Mouse (Mus musculus) v-Abl transformed pro-B cells (cell line): ENCODE data around the gene Hectd2.

Experiments used
- in situ Hi-C, 2 experiments: fragments of 400-800 bp; cut with MboI; formaldehyde crosslinking; loops; one replicate each; pipeline ENCODE4 v1.15.1; 2025; ENCODE audit not compliant: unreplicated experiment in 2 of 2

Hectd2 gene

DNA sequence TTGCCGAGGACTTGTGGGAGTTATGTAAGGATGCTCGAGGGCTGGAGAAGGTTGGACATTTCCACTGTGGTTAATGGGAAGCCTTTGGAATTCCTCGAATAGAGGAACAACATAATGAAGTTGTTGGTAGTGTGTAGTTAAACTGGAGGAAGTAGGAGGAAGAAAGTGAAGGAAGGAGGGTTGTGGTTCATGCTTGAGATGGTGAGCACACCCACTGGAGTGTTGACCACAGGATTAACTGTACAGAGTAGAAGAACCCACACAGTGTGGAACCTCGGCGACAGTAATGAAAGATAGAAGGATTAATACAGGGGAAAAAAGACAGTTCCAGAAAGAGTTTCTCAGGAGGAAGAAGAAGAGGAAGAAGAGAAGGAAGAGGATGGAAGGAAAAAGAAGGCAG is 4.9 kb downstream of the Hectd2 start:
- in situ Hi-C loops = no loop called here

DNA sequence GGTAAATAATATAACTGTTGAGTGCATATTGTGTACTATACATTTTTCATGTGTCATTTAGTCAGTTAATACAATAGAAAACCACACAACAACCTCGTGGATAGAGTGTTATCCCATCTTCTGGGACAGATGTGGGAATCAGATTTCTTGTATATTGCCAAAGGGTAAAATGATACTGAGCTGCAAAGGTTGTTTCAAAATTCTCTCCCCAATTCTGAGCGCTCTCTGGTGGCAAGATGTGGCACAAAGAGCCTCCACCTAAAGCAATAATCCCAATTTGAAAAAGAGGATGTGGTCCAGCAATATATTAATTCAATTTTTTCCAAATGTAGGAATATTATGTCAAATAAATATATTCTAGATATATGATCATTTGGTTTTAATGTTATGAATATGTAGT is 5.7 kb downstream of the Hectd2 start:
- in situ Hi-C loops = no loop called here

DNA sequence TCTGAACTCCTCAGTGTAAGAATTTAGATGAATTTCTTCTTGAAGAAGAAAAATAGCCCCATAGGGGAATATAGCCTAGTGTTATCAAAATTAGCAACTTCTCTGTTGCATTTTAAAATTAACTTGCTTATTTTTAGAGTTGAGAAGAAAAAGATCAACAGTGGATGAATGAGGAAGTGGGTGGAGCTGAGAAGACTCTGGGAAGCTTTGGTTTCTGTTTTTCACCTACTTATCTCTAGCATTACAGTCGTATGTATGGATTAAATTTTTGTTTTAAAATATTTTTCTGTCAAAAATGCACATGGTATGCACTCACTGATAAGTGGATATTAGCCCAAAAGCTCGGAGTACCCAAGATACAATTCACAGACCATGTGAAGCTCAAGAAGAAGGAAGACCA is 6.7 kb downstream of the Hectd2 start:
- in situ Hi-C loops = no loop called here

DNA sequence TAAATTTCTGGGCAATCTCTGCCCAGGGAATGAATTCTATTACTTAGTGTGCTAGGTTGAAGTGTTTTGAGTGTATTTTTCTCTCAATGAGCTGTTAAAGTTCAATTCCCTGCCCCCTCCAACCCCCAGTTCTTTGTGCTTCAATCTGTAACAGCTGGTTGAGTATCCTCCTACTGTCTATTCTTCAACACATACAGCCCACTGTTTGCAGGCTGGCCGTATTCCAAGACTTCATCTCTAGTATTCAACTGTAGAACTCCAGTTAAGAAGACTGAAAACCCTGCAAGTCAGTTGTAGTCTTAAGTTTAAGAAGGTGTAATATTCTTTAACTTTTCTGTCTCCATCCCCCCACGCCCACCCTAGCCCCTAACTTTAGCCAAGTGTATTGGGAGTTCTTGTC is 10.0 kb downstream of the Hectd2 start:
- in situ Hi-C loops = no loop called here

DNA sequence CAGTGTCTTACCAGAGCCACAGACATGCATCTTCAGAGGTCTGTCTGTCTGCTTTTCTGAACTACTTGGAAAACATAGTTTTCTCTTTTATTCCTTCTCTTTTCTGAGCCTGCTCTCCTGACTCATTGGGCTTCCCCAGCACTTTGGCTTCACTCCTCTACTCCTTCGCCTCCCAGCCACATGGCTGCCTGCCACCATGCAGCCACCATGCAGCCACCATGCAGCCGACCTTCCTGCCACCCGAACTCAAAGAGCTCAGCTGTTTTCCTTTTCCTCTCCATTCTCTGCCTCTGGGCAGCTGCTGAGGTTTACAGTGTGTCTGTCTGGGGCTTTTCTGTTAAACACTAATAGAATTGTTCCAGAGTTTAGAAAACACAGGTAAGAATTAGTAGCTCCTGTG is 19.5 kb downstream of the Hectd2 start:
- in situ Hi-C loops = no loop called here

DNA sequence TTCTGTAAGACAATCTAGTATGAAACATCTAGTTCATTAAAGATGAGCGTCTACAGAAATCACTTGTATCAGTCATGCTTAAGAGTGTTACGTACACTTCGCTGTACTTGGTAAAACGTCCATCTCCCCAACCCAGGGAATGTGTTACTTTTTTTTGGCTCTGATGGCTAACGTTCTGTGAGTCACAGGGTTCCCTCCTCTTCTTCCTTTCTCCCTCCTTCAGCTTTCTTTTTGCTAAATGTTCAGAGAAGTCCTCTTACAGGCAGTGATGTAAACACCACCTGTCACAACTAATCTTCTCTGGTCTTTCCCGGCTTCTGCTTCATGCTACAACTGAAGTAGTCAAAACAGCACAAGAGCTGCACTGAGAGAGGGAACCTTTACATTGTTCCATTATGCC is 20.7 kb downstream of the Hectd2 start:
- in situ Hi-C loops = no loop called here

DNA sequence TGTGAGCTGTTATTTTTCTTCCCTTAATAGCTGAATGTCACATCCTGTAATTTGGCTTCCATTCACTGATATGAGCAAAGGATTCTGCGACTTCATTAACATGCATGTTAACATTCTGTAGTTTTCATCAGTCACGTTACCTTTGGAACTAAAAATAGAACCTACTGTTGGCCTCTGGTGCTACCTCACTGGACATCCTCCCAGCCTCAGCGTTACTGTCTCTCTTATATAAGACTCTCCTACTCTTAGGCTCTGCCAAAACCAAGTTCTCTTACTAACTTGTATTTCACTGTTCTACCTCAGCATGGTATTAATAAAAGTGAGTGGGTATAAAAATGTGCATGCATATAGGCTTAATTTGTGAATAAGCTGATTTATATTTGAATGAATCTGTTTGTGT is 26.4 kb downstream of the Hectd2 start:
- in situ Hi-C loops = no loop called here

DNA sequence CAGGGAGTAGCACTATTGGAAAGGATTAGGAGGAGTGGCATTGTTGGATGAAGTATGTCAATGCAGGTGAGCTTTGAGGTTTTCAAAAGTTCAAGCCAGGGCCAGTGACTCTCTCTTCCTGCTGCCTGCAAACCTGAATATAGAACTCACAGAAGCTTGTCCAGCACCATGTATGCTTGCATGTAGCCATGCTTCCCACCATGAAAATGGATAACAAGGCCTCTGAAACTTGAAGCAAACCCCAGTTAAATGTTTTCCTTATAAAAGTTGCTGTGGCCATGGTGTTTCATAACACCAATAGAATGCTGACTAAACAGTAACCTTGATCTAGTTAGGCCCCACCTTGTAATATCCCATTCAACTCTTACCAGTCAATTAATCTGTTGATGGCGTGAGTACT is 27.7 kb downstream of the Hectd2 start:
- in situ Hi-C loops = no loop called here

DNA sequence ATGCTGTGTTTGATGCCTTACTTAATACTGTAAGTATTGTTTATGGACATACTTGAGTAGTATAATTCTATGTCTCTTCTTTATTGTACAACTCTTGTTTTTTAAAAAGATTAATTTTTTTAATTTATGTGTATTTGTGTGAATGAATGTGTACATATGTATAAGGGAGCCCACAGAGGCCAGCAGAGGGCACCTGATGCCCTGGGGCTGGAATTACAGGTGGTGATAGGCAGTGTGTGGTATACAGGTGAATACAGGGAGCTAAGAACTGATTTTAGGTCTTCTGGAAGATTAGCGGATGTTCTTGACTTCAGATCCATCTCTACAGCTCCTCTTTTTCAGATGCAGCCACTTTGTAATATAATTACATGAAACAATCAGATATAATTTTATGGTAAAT is 31.1 kb downstream of the Hectd2 start:
- in situ Hi-C loops = no loop called here

DNA sequence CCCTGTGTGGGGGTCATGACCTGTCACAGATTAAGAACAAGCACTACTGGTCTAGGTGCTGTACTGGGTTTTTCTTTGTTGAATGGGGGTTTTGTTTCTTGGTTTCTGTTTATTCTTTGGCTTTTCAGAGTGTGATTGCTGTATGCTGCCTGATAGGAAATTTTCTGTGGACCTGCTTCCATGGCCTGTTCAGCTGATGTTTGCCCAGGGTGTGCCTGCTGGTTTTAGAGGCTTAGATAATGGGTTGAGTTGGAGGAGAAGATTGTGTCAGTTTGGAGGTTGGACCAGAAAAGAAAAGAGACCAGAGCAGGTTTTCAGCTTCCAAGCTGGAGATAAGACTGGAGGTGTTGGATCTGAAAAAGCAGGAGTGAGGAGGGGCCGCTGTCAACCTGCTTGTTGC is 40.0 kb downstream of the Hectd2 start:
- in situ Hi-C loops = no loop called here

DNA sequence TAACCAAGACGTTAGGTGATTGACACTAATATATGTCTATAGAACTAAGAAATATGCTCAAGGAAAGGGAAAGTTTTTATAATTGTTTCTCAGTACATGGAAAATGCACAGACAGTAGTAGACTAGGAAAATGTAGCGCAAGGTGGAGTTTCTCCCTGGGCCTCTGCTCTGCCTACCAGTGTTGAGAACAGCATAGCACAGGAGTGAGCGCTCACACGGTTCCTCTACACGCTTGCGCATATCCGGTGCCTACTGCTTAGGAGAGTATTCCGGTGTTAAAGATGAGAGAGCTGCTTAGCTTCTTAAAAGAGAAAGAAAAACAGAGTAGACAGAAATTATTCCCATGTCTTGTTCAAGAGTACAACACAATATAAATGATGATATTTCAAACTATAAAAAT is 47.4 kb downstream of the Hectd2 start:
- in situ Hi-C loops = no loop called here

DNA sequence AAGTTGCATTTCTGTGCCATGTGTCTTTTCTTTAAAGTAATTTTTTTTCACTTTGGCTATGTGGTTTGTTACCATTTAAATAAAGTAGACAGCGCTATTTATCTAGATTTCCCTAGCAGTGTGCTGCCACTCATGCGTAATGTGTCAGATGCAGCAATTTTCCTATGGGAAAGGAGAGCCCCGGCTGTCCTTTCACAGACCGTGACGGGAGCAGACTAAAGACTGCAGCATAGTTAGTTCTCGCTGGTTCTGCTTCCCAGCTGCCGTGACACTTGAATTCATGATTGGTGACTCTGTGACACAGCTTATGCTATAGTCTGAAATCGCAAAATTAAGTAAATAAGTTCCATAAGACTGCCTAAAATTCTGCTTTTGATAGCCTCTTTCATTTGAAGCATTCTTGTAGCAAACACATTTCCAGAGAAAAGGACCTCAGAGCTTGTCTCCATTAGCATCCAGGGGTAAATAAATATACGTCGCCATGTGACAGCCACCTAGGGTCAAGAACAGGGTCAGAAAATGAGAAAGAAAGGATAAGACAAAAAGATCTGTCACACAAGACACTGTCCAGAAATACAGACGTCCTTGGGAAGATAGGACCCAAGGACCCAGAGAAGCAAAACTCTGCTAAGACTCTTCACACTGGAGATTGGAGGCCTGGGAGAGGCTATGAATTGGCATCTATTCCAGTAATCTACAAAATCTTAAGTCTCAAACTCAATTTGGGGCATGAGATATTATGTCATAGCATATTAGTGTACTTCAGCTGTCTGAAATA is 48.3 kb downstream of the Hectd2 start:
- in situ Hi-C loops = no loop called here

DNA sequence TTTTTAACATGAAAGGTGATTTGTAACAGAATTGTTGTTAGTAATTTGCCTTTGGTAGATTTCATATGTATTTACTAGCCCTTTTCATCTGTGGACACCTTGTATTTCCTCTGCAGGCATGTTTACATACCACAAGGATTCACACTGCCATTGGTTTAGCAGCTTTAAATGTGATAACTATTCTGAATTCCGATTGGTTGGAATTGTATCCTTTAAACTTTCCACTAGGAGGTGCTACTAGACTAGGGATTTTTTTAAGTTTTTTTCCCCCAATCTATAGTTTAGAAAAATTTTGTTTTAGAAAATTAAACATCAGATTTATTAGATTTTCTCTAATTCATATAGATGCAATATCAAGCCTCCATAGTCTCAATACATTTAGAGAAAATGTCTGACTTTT is 51.8 kb downstream of the Hectd2 start:
- in situ Hi-C loops = no loop called here

DNA sequence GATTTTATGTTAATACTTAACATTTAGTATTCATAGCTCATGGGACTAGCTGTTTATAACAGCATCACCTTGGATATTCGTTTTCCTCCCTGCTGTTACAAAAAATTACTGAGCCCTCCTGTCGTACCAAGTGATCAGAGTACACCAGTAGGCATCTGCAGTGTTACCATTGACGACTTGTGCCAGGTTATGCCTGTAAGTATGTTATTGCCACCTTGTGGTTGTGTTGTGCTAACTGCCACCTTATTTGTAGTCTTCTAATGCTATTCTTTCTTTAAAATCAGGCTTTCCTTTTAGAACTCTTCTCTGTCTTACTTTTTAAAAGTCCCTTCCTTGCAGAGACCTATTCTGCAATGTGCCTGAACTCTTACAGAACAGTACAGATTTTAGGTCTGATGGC is 54.8 kb downstream of the Hectd2 start:
- in situ Hi-C loops = no loop called here

DNA sequence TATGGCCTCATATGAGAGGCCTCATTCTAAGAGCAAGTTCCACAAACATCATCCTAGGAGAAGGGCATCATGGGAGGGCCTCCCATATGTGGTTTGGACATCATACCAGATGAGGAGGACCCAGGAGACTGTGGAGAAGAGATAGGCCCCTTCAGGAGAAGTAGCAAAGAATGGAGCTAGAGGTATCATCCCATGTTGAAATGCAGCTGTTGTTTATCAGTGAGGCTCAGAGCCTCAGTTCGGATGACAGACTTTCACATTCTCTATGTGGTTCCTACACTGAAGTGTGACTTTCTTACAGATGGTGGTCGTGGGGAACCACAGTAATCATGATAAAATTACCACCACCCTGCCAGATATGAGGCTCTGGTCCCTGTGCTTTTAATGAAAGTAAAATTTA is 55.9 kb downstream of the Hectd2 start:
- in situ Hi-C loops = no loop called here

DNA sequence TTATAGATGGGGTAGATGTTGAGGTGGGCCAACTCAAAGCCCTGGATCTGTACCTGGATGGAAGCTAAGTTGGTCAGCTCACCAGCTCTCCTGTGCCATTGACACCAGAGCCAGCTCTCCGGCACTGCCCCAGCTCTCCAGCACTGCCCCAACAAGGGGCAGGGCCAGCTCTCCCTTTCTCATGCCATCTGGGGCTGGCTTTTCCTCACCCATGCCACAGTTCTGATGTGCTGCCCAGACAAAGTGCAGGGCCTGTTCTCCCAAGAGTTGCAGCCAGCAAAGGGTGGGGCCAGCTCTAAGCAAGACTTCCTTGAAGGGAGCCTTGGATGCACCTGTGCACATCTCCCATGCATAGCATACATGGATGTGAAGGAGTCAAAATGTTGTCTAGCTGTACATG is 71.5 kb downstream of the Hectd2 start:
- in situ Hi-C loops = no loop called here

DNA sequence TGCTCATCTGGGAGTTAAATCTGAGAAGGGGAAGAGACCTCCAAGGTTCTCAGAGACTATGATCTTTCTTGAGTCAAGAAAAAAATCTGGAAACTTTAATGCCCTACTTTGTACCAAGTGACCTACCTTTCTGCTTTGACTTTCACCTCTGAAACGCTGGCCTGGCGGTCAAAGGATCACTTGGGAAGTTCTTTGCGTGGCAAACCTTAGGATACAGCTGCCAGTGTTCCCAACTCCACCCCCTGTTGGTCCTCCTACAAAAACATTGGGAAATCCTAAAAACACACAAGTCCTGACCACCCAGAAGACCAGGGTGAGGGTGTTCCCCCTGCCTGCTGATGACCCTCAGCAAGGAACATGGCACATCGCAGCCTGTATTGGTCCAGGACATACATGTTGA is 72.4 kb downstream of the Hectd2 start:
- in situ Hi-C loops = no loop called here

DNA sequence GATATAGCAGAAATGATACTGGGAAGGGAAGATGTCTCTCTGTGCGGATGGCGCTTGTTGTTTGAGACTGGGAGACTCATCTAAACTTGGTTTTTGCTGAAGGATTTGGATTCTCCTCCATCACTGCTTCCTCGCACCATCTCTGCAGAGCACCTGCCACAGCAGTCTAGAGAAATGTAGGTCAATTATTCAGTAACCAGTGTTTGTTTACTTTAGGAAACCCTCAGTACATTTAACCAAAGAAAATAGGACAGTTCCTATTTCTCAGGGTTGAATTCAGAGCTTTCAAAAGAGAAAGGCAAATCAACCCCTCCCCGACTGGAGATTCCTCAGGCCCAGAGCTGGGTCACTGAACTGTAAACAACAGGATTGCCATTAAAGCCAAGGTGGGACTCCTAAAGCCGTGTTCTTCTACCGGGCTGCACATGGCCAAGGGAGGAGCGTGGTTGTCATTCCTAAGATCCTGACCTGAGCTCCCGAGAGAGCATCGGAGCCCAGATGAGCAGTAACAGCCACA is 75.0 kb downstream of the Hectd2 start:
- in situ Hi-C loops = no loop called here

DNA sequence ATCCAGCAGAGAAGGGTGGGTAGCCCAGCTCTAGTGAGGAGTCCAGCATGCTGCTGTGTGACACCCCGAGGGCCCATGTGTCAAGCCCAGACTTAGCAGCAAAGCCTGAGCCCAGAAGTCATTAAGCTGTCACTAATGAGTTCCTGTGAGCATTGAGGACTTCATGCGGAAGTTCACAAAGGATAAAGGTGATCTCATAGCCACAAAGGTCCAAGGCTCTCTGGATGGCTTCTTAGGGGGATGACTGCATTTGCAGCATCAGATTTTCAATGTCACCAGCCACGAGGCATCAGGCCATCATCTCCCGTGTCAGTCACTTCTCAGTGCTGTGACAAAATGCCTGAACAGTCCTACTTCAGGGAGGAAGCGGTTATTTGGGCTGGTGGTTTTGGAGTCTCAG is 75.9 kb downstream of the Hectd2 start:
- in situ Hi-C loops = no loop called here

DNA sequence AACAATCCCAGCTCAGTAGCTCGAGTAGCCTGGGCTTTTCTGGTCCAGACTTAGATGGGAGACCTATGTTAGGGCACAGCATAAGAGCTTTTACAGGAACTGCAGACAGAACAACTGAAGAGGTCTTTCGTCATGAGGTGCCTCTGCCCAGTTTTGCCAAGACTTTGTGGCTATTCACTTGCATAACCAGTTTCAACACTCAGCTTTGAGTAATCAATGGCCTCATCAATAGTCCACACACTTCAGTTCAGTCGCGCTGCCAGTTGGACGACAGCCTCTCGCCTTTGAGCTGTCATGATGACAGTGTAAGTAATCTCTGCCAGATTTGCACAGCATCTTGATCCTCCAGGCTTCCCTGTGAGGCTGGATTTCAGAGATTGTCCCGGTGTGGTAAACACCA is 80.3 kb downstream of the Hectd2 start:
- in situ Hi-C loops = no loop called here

DNA sequence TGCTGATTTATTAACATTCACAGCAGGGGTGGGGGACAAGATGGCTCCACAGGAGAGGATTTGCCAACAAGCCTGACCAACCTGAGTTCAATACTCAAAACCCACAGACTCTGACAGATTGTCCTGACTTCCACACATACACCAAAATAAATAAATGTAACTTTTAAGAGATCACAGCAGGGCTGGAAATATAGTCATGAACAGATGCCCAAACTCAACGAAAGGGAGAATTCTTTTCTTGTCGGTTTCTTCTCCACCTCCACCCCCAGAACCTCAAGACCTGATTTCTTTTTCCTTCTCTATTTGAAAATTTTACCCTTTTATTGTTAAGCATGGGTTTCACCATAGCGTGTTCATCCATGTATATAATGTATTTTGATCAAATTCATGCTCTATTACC is 82.8 kb downstream of the Hectd2 start:
- in situ Hi-C loops = no loop called here

DNA sequence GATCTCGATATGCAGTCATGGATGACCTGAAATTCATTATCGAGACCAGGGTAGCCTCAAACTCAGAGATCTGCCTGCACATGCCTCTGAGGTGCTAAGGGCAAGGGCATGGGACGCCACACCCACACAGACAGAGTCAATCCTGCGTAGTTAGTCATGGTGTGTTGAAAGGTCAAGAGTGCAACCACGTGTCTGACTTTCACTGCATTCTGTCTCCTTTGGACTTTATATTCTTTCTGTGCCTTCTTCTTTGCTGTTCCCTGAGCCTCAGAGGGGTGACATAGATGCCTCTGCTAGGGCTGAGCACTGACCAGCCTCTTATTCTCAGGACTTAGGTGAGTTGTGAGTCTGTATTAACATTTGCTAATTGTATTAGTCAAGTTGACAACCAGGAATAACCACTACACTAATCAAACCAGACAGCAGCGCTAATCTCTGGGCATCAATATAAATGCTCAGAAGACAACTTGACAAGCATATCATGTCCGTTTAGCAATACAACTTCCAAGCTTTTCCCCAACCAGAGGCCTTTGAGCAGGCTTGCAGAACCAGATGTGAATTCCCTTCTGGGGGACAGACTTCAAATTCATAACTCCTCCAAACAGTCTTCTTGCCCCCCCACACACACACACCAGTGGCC is 83.6 kb downstream of the Hectd2 start:
- in situ Hi-C loops = no loop called here
